ENCODE assay signal across 9 mouse cellular contexts in genomic region chr14:55108202-55108870, GRCm38 (mm10). TPM values are rescaled to one million over a fixed set of nuclear protein-coding genes. Genes with fewer than 3 reads are reported as not detected.
A peak's percentile ranks its signal among the peaks of the same experiment; 100 is the strongest.
DNase-seq lines count a peak whose midpoint lies in the region; ATAC-seq and TF ChIP-seq lines count a peak whose summit lies in the region.
"Had no signal": no experiment of that assay in that cellular context is flagged by ENCODE, and none has a peak within 500 bp of the region (broad histone marks: within the 10 kb centered on the region; RNA-seq: fewer than 3 reads in every experiment).

No protein-coding gene starts in this region.

- peak overlapping the region; percentile 25; the same call in 1 of the 2 replicates for H3K4me2 ChIP-seq in embryonic facial prominence, embryonic 12.5 days (replicated peaks)
- peak overlapping the region; percentile 21; the same call in 1 of the 2 replicates for H3K4me2 ChIP-seq in intestine, embryonic 15.5 days (replicated peaks)
- H3K4me2 ChIP-seq in midbrain, postnatal 0 days (ENCODE audit: low read depth, low read length, poor library complexity, severe bottlenecking): peak overlapping the region; percentile 32
- H3K4me2 ChIP-seq in lung, postnatal 0 days (replicated peaks; ENCODE audit: low read depth, low read length): no peak overlapping the region
- H3K4me2 ChIP-seq: lung, embryonic 15.5 days had no signal

- H3K27ac ChIP-seq in embryonic facial prominence, embryonic 12.5 days: peak overlapping the region; percentile 36; the same call in 1 of the 2 replicates
- peak overlapping the region; percentile 49; the same call in 1 of the 2 replicates for H3K27ac ChIP-seq in intestine, embryonic 15.5 days
- peak overlapping the region; percentile 88 for H3K27ac ChIP-seq in midbrain, postnatal 0 days (ENCODE audit: low read depth, low read length)
- H3K27ac ChIP-seq in lung, postnatal 0 days (ENCODE audit: low read length): no peak overlapping the region
- H3K27ac ChIP-seq: lung, embryonic 15.5 days had no signal

- no peak overlapping the region for H3K9ac ChIP-seq in embryonic facial prominence, embryonic 12.5 days
- H3K9ac ChIP-seq in intestine, embryonic 15.5 days: peak overlapping the region; percentile 21; the same call in 1 of the 2 replicates
- peak overlapping the region; percentile 39; the same call in 1 of the 2 replicates for H3K9ac ChIP-seq in midbrain, postnatal 0 days (replicated peaks; ENCODE audit: low read length, poor library complexity, severe bottlenecking)
- H3K9ac ChIP-seq in lung, postnatal 0 days (replicated peaks; ENCODE audit: low read depth): no peak overlapping the region
- H3K9ac ChIP-seq: lung, embryonic 15.5 days had no signal

- DNase-seq in cerebellum, adult 18-20 months: peak; percentile 64 to 78
- peak; percentile 91 for DNase-seq in midbrain, postnatal 0 days (ENCODE audit: low spot score)
- DNase-seq in urinary bladder, postnatal 4 days (ENCODE audit: low spot score in 2 of 2): no peak
- no peak for DNase-seq in lung, postnatal 0 days (ENCODE audit: low spot score)
- no peak for DNase-seq in B cell, adult 2 months
- DNase-seq in adrenal gland, postnatal 4 days (ENCODE audit: low spot score in 2 of 2): no peak

- no peaks in the 10 kb centered on the region for H3K36me3 ChIP-seq in embryonic facial prominence, embryonic 12.5 days
- H3K36me3 ChIP-seq in intestine, embryonic 15.5 days: no peaks in the 10 kb centered on the region
- peaks cover 5% of the 10 kb centered on the region for H3K36me3 ChIP-seq in midbrain, postnatal 0 days (ENCODE audit: insufficient read depth, low read length)
- H3K36me3 ChIP-seq in lung, postnatal 0 days (ENCODE audit: insufficient read depth, low read length): no peaks in the 10 kb centered on the region
- H3K36me3 ChIP-seq: lung, embryonic 15.5 days had no signal

- no peak for TF ChIP-seq EP300 in lung, postnatal 0 days (IDR thresholded peaks at IDR 0.05)

- no peak for ATAC-seq in embryonic facial prominence, embryonic 12.5 days (ENCODE audit: insufficient number of reproducible peaks, insufficient read depth, low FRiP score, low TSS enrichment)
- ATAC-seq in intestine, embryonic 15.5 days: peak; percentile 22
- ATAC-seq in midbrain, postnatal 0 days (ENCODE audit: low FRiP score): peak; percentile 82
- no peak for ATAC-seq in lung, postnatal 0 days

- no peaks in the 10 kb centered on the region for H3K9me3 ChIP-seq in embryonic facial prominence, embryonic 12.5 days
- no peaks in the 10 kb centered on the region for H3K9me3 ChIP-seq in intestine, embryonic 15.5 days
- H3K9me3 ChIP-seq in midbrain, postnatal 0 days (ENCODE audit: low read length): no peaks in the 10 kb centered on the region
- H3K9me3 ChIP-seq in lung, postnatal 0 days (ENCODE audit: low read length): no peaks in the 10 kb centered on the region
- H3K9me3 ChIP-seq: lung, embryonic 15.5 days had no signal

- no peak overlapping the region for H3K4me3 ChIP-seq in embryonic facial prominence, embryonic 12.5 days
- H3K4me3 ChIP-seq in intestine, embryonic 15.5 days (replicated peaks): no peak overlapping the region
- no peak overlapping the region for H3K4me3 ChIP-seq in midbrain, postnatal 0 days (ENCODE audit: low read depth, low read length)
- H3K4me3 ChIP-seq in lung, postnatal 0 days (ENCODE audit: low read depth, low read length): no peak overlapping the region
- H3K4me3 ChIP-seq: lung, embryonic 15.5 days had no signal

- TF ChIP-seq CTCF in midbrain, postnatal 0 days (IDR thresholded peaks at IDR 0.05): peak; percentile 35; the same call in 1 of the 2 replicates
- TF ChIP-seq CTCF in lung, postnatal 0 days (IDR thresholded peaks at IDR 0.05): no peak

- 38% methylated on average over 9 of the region's 9 CpGs for WGBS in embryonic facial prominence, embryonic 12.5 days
- WGBS in intestine, embryonic 15.5 days: 34% methylated on average over 9 of the region's 9 CpGs
- WGBS in midbrain, postnatal 0 days: 23% methylated on average over 9 of the region's 9 CpGs
- WGBS in lung, postnatal 0 days: 24% methylated on average over 9 of the region's 9 CpGs

- H3K27me3 ChIP-seq in embryonic facial prominence, embryonic 12.5 days: peaks cover 35% of the 10 kb centered on the region
- H3K27me3 ChIP-seq in intestine, embryonic 15.5 days (replicated peaks): peaks cover 7% of the 10 kb centered on the region
- no peaks in the 10 kb centered on the region for H3K27me3 ChIP-seq in midbrain, postnatal 0 days (ENCODE audit: insufficient read depth, low read length)
- H3K27me3 ChIP-seq in lung, postnatal 0 days (replicated peaks; ENCODE audit: insufficient read depth, low read length): peaks cover 18% of the 10 kb centered on the region; the same call in 1 of the 2 replicates

- peaks cover 35% of the 10 kb centered on the region for H3K4me1 ChIP-seq in embryonic facial prominence, embryonic 12.5 days
- peaks cover 32% of the 10 kb centered on the region for H3K4me1 ChIP-seq in intestine, embryonic 15.5 days (replicated peaks)
- H3K4me1 ChIP-seq in midbrain, postnatal 0 days (ENCODE audit: insufficient read depth, low read length): peaks cover 32% of the 10 kb centered on the region
- 0 out of 2 replicates have a peak, but pooled peaks cover 4% of the 10 kb centered on the region for H3K4me1 ChIP-seq in lung, postnatal 0 days (ENCODE audit: insufficient read depth, low read depth, low read length)

RNA-seq across cellular contexts. Expression of gene Ap1g2, which starts 1.9 kb away (rescaled TPM):
- polyA plus RNA-seq in embryonic facial prominence, embryonic 12.5 days (2016; fragmentation: Nextera tagmentation; extraction: Ambion mirVana): 14.8 and 17.2 TPM in 2 replicates
- polyA plus RNA-seq in intestine, embryonic 15.5 days (2015; fragmentation: Nextera tagmentation; extraction: Ambion mirVana): 71.9 and 73.9 TPM in 2 replicates
- 8.2 and 11.6 TPM in 2 replicates for total RNA-seq in midbrain, postnatal 0 days (2014; rRNA removed)
- polyA plus RNA-seq in midbrain, postnatal 0 days (2015; fragmentation: Nextera tagmentation; extraction: Ambion mirVana): 6.6 and 8.9 TPM in 2 replicates
- polyA plus RNA-seq in lung, postnatal 0 days (2015; fragmentation: Nextera tagmentation; extraction: Ambion mirVana): 11.5 and 13.3 TPM in 2 replicates
- total RNA-seq in adrenal gland, postnatal 4 days (2021): 10 to 100 TPM; 30.3 to 34.0 TPM

RNA-seq across cellular contexts. Expression of gene Jph4, which starts 8.4 kb away (rescaled TPM):
- 2.6 and 2.9 TPM in 2 replicates for polyA plus RNA-seq in embryonic facial prominence, embryonic 12.5 days (2016; fragmentation: Nextera tagmentation; extraction: Ambion mirVana)
- polyA plus RNA-seq in intestine, embryonic 15.5 days (2015; fragmentation: Nextera tagmentation; extraction: Ambion mirVana): 1.6 and 1.7 TPM in 2 replicates
- total RNA-seq in midbrain, postnatal 0 days (2014; rRNA removed): 158 and 182 TPM in 2 replicates
- polyA plus RNA-seq in midbrain, postnatal 0 days (2015; fragmentation: Nextera tagmentation; extraction: Ambion mirVana): 41.7 and 45.1 TPM in 2 replicates
- polyA plus RNA-seq in lung, postnatal 0 days (2015; fragmentation: Nextera tagmentation; extraction: Ambion mirVana): 0.08 and 0.17 TPM in 2 replicates
- total RNA-seq in adrenal gland, postnatal 4 days (2021): 10 to 100 TPM; 11.9 to 14.8 TPM

RNA-seq across cellular contexts. Expression of gene Thtpa, which starts 13.8 kb away (rescaled TPM):
- 22.2 and 24.2 TPM in 2 replicates for polyA plus RNA-seq in embryonic facial prominence, embryonic 12.5 days (2016; fragmentation: Nextera tagmentation; extraction: Ambion mirVana)
- polyA plus RNA-seq in intestine, embryonic 15.5 days (2015; fragmentation: Nextera tagmentation; extraction: Ambion mirVana): 19.0 and 19.4 TPM in 2 replicates
- 38.0 and 42.1 TPM in 2 replicates for total RNA-seq in midbrain, postnatal 0 days (2014; rRNA removed)
- polyA plus RNA-seq in midbrain, postnatal 0 days (2015; fragmentation: Nextera tagmentation; extraction: Ambion mirVana): 32.5 and 35.2 TPM in 2 replicates
- 13.6 and 14.1 TPM in 2 replicates for polyA plus RNA-seq in lung, postnatal 0 days (2015; fragmentation: Nextera tagmentation; extraction: Ambion mirVana)
- total RNA-seq in adrenal gland, postnatal 4 days (2021): 10 to 100 TPM; 21.0 to 21.3 TPM

RNA-seq across cellular contexts. Expression of gene Zfhx2, which starts 16.2 kb away (rescaled TPM):
- 7.9 TPM in 2 replicates for polyA plus RNA-seq in embryonic facial prominence, embryonic 12.5 days (2016; fragmentation: Nextera tagmentation; extraction: Ambion mirVana)
- 3.8 and 4.4 TPM in 2 replicates for polyA plus RNA-seq in intestine, embryonic 15.5 days (2015; fragmentation: Nextera tagmentation; extraction: Ambion mirVana)
- total RNA-seq in midbrain, postnatal 0 days (2014; rRNA removed): 16.4 and 18.6 TPM in 2 replicates
- polyA plus RNA-seq in midbrain, postnatal 0 days (2015; fragmentation: Nextera tagmentation; extraction: Ambion mirVana): 11.2 and 14.2 TPM in 2 replicates
- polyA plus RNA-seq in lung, postnatal 0 days (2015; fragmentation: Nextera tagmentation; extraction: Ambion mirVana): 1.0 and 1.7 TPM in 2 replicates
- total RNA-seq in adrenal gland, postnatal 4 days (2021): 10 to 100 TPM; 11.9 to 13.5 TPM

Comparison
In these comparisons a context has a peak if more than half of its experiments do, and no peak if none do; other contexts are left out.
1. DNase-seq: peak in cerebellum, adult 18-20 months (2 of 2) and midbrain, postnatal 0 days (single experiment); none in urinary bladder, postnatal 4 days (0 of 2), lung, postnatal 0 days (single experiment), B cell, adult 2 months (0 of 2) and adrenal gland, postnatal 4 days (0 of 2).
2. ATAC-seq: peak in intestine, embryonic 15.5 days (single experiment) and midbrain, postnatal 0 days (single experiment); none in embryonic facial prominence, embryonic 12.5 days (single experiment) and lung, postnatal 0 days (single experiment).
3. H3K9ac ChIP-seq: peak in intestine, embryonic 15.5 days (single experiment) and midbrain, postnatal 0 days (single experiment); none in embryonic facial prominence, embryonic 12.5 days (single experiment) and lung, postnatal 0 days (single experiment).
4. RNA of gene Jph4, which starts 8.4 kb away (polyA plus RNA-seq): 41.7 to 45.1 TPM in midbrain, postnatal 0 days; 2.6 to 2.9 TPM in embryonic facial prominence, embryonic 12.5 days, 1.6 to 1.7 TPM in intestine, embryonic 15.5 days and 0.08 to 0.17 TPM in lung, postnatal 0 days; every median in the first group is over 10 times any median in the second.